Mouse (Mus musculus) myocyte (in vitro differentiated cells): ENCODE measurements around the gene Rsg1.

Experiments used
- CEBPB ChIP-seq: IDR thresholded peaks from 2 replicates; pipeline ENCODE4 v1.6.1; 2011; ENCODE audit warnings: mild to moderate bottlenecking, moderate library complexity; ENCODE audit not compliant: poor library complexity, insufficient read depth, severe bottlenecking
- E2F4 ChIP-seq: IDR thresholded peaks from one replicate; pipeline ENCODE4 v1.6.1; 2011; ENCODE audit warnings: mild to moderate bottlenecking, control low read depth, moderate library complexity; ENCODE audit not compliant: insufficient read depth
- MAX ChIP-seq: IDR thresholded peaks from one replicate; pipeline ENCODE4 v1.6.1; 2011; ENCODE audit warnings: low read depth, mild to moderate bottlenecking, control low read depth
- MYOG ChIP-seq, 3 experiments: IDR thresholded peaks; one replicate each; pipeline ENCODE4 v1.6.1; 2011; ENCODE audit warnings: control low read depth in 2 of 3, low read depth in 2 of 3, mild to moderate bottlenecking in 2 of 3; ENCODE audit not compliant: insufficient read length in 2 of 3, control insufficient read depth in 1 of 3, insufficient read depth in 1 of 3
- POLR2A ChIP-seq: IDR thresholded peaks from one replicate; pipeline ENCODE4 v1.6.1; 2011; ENCODE audit warnings: low read depth, mild to moderate bottlenecking, control low read depth, moderate library complexity; ENCODE audit not compliant: insufficient read length
- POLR2AphosphoS2 ChIP-seq: IDR thresholded peaks from one replicate; pipeline ENCODE4 v1.6.1; 2011; ENCODE audit warnings: low read depth, control low read depth; ENCODE audit not compliant: insufficient read length
- TCF12 ChIP-seq: IDR thresholded peaks from one replicate; pipeline ENCODE4 v1.6.1; 2011; ENCODE audit warnings: mild to moderate bottlenecking, control low read depth; ENCODE audit not compliant: poor library complexity, insufficient read depth, severe bottlenecking
- TCF3 ChIP-seq: IDR thresholded peaks from one replicate; pipeline ENCODE4 v1.6.1; 2011; ENCODE audit warnings: low read depth, control low read depth; ENCODE audit not compliant: insufficient read length
- USF1 ChIP-seq: IDR thresholded peaks from one replicate; pipeline ENCODE4 v1.6.1; 2011; ENCODE audit warnings: low read depth, mild to moderate bottlenecking, control low read depth, moderate library complexity

DNA sequence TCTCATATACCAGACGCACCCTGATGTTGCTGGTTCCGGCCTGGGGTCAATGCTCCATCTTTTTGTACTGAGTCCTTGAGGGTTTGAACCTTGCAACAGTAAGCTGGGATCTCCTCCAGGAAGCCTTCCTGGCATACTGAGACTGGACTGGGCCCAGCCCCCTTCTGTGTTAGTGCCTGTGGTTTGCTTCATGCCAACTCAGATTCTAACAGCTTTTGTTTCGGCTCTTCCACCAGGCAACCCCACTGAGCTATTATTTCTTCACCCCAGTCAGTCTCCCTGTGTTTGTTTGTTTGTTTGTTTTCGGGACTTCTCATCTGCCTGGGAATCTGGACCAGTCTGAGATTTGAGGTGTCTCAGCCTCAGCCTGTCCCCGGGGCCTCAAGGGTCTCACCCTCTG is 30.6 kb downstream of the Rsg1 start:
- TF ChIP-seq USF1 (no peak), MAX (no peak), TCF3 (no peak), CEBPB (no peak), POLR2A (no peak), TCF12 (no peak), MYOG (IDR thresholded peaks at IDR 0.05; ENCODE audit: control insufficient read depth in 1 of 3, insufficient read depth in 1 of 3, insufficient read length in 2 of 3, low read depth in 2 of 3) (no peak), E2F4 (no peak), POLR2AphosphoS2 (no peak)
